Mouse (Mus musculus) neural tube, embryonic 15.5 days (tissue): ENCODE results near the gene Acot4. TPM values are rescaled to one million over a fixed set of nuclear protein-coding genes. Genes with fewer than 3 reads are reported as not detected.
A peak's percentile ranks its signal among the peaks of the same experiment; 100 is the strongest.
"Not testable (repeated sequence)": the region's sequence is repeated elsewhere in the genome, so short reads cannot be mapped to it uniquely, and the experiment has no call there.

Experiments
- ATAC-seq: fragments of 200-750 bp; cut with Nextera tagmentation; 2 replicates; pipeline ENCODE4 v1.8.0; 2017; ENCODE audit warnings: mild to moderate bottlenecking, moderate TSS enrichment, moderate library complexity; ENCODE audit not compliant: low FRiP score
- H3K27ac ChIP-seq: fragments of 300-500 bp; sonication (generic); replicated peaks from 2 replicates; pipeline ENCODE4 v1.5.1; 2015; ENCODE audit warnings: mild to moderate bottlenecking, inconsistent platforms
- H3K27me3 ChIP-seq: fragments of 300-500 bp; sonication (generic); replicated peaks from 2 replicates; pipeline ENCODE4 v1.6.1; 2015; ENCODE audit warnings: inconsistent platforms
- H3K36me3 ChIP-seq: fragments of 300-500 bp; sonication (generic); 2 replicates; pipeline ENCODE4 v1.6.1; 2015; ENCODE audit warnings: inconsistent platforms
- H3K4me1 ChIP-seq: fragments of 300-500 bp; sonication (generic); 2 replicates; pipeline ENCODE4 v1.6.1; 2015; ENCODE audit warnings: inconsistent platforms
- H3K4me2 ChIP-seq: fragments of 300-500 bp; sonication (generic); 2 replicates; pipeline ENCODE4 v1.6.1; 2015; ENCODE audit warnings: inconsistent platforms, mild to moderate bottlenecking, moderate library complexity
- H3K4me3 ChIP-seq: fragments of 300-500 bp; sonication (generic); replicated peaks from 2 replicates; pipeline ENCODE4 v1.5.1; 2015; ENCODE audit warnings: mild to moderate bottlenecking, inconsistent platforms
- H3K9ac ChIP-seq: fragments of 300-500 bp; sonication (generic); replicated peaks from 2 replicates; pipeline ENCODE4 v1.6.1; 2015; ENCODE audit warnings: mild to moderate bottlenecking, inconsistent platforms
- H3K9me3 ChIP-seq: fragments of 300-500 bp; sonication (generic); replicated peaks from 2 replicates; pipeline ENCODE4 v1.6.1; 2016; ENCODE audit warnings: inconsistent platforms
- WGBS: fragments of 180-500 bp; shearing (Covaris S2); methylation state at CpG from one replicate; pipeline ENCODE4 v1.1.7; 2015; ENCODE audit warnings: mixed read lengths; 5-methylcytosine and 5-hydroxymethylcytosine counted together
- polyA plus RNA-seq: library from polyadenylated mRNA; unstranded; fragments of >200 nt; fragmentation: Nextera tagmentation; extraction: Ambion mirVana; gene quantifications from 2 replicates; pipeline ENCODE4 v1.2.1, GENCODE M21; 2015

Gene Acot4
- polyA plus RNA-seq, 1 experiment from 2014 or later: 0.55 TPM

- Histone ChIP-seq H3K9me3 (no peaks in the 10 kb centered on the region), H3K4me2 (peak overlapping the region; percentile 82), H3K36me3 (no peaks in the 10 kb centered on the region), H3K9ac (0 out of 2 replicates have a peak overlapping the region, but pooled peaks have one; percentile 36), H3K4me3 (peak overlapping the region; percentile 47), H3K27me3 (peaks cover 18% of the 10 kb centered on the region), H3K27ac (no peak overlapping the region), H3K4me1 (peaks cover 11% of the 10 kb centered on the region)
- WGBS: 2% methylated on average over 39 of the region's 46 CpGs
- ATAC-seq: no peak
Measured at GRCm38 (mm10) chr12:84053679-84054391, 15.7 kb downstream of the Acot4 start.

- WGBS: 23% methylated on average over 2 of the region's 2 CpGs
- no peak for ATAC-seq
- H3K4me2 ChIP-seq: no peak overlapping the region
Measured at GRCm38 (mm10) chr12:84060946-84061345, 22.8 kb downstream of the Acot4 start.

GRCm38 (mm10) chr12:84062336-84062735 is 24.2 kb downstream of the Acot4 start:
- Histone ChIP-seq H3K36me3 (no peaks in the 10 kb centered on the region), H3K4me2 (no peak overlapping the region), H3K9ac (no peak overlapping the region), H3K27ac (no peak overlapping the region), H3K4me1 (no peaks in the 10 kb centered on the region), H3K4me3 (no peak overlapping the region), H3K27me3 (no peaks in the 10 kb centered on the region; the same call in 1 of the 2 replicates), H3K9me3 (no peaks in the 10 kb centered on the region)
- WGBS: 94% methylated on average over 20 of the region's 20 CpGs
- ATAC-seq: no peak

More at GRCm38 (mm10) chr12:84060946-84061345, 22.8 kb downstream of the Acot4 start:
- H3K27me3 ChIP-seq: no peaks in the 10 kb centered on the region
- no peak overlapping the region for H3K9ac ChIP-seq
- H3K27ac ChIP-seq: no peak overlapping the region
- H3K4me1 ChIP-seq: no peaks in the 10 kb centered on the region
- H3K9me3 ChIP-seq: no peaks in the 10 kb centered on the region
- H3K4me3 ChIP-seq: no peak overlapping the region
- no peaks in the 10 kb centered on the region for H3K36me3 ChIP-seq

- no peak overlapping the region for H3K4me3 ChIP-seq
Measured at GRCm38 (mm10) chr12:84063228-84063627, 25.0 kb downstream of the Acot4 start.

GRCm38 (mm10) chr12:84063833-84064232 is 25.7 kb downstream of the Acot4 start:
- Histone ChIP-seq H3K27me3 (peaks cover 15% of the 10 kb centered on the region), H3K4me2 (no peak overlapping the region), H3K9me3 (no peaks in the 10 kb centered on the region), H3K4me3 (no peak overlapping the region), H3K4me1 (no peaks in the 10 kb centered on the region), H3K27ac (no peak overlapping the region), H3K9ac (no peak overlapping the region), H3K36me3 (no peaks in the 10 kb centered on the region)
- no peak for ATAC-seq
- 89% methylated on average over 2 of the region's 2 CpGs for WGBS

More at GRCm38 (mm10) chr12:84063228-84063627, 25.0 kb downstream of the Acot4 start:
- H3K9ac ChIP-seq: no peak overlapping the region
- no peak overlapping the region for H3K27ac ChIP-seq
- H3K4me2 ChIP-seq: no peak overlapping the region
- no peaks in the 10 kb centered on the region for H3K4me1 ChIP-seq
- 76% methylated on average over 5 of the region's 5 CpGs for WGBS
- peaks cover 9% of the 10 kb centered on the region for H3K27me3 ChIP-seq
- ATAC-seq: no peak
- no peaks in the 10 kb centered on the region for H3K36me3 ChIP-seq
- H3K9me3 ChIP-seq: no peaks in the 10 kb centered on the region

GRCm38 (mm10) chr12:84064621-84065020 is 26.4 kb downstream of the Acot4 start:
- H3K9me3 ChIP-seq: no peaks in the 10 kb centered on the region
- H3K27me3 ChIP-seq: peaks cover 21% of the 10 kb centered on the region
- 76% methylated on average over 8 of the region's 8 CpGs for WGBS
- no peak overlapping the region for H3K4me3 ChIP-seq
- no peaks in the 10 kb centered on the region for H3K36me3 ChIP-seq
- no peak for ATAC-seq
- H3K27ac ChIP-seq: no peak overlapping the region
- H3K4me2 ChIP-seq: no peak overlapping the region
- H3K4me1 ChIP-seq: peaks cover 4% of the 10 kb centered on the region; the same call in 1 of the 2 replicates
- H3K9ac ChIP-seq: no peak overlapping the region

GRCm38 (mm10) chr12:84067752-84068151 is 29.6 kb downstream of the Acot4 start:
- WGBS: 79% methylated on average over 4 of the region's 4 CpGs
- ATAC-seq: no peak
- no peaks in the 10 kb centered on the region for H3K9me3 ChIP-seq

GRCm38 (mm10) chr12:84068296-84068695 is 30.1 kb downstream of the Acot4 start:
- peaks cover 7% of the 10 kb centered on the region; the same call in 1 of the 2 replicates for H3K4me1 ChIP-seq
- no peak overlapping the region for H3K4me2 ChIP-seq
- no peak for ATAC-seq
- 68% methylated on average over 8 of the region's 8 CpGs for WGBS
- H3K27me3 ChIP-seq: peaks cover 31% of the 10 kb centered on the region
- no peaks in the 10 kb centered on the region for H3K36me3 ChIP-seq
- no peak overlapping the region for H3K27ac ChIP-seq
- no peaks in the 10 kb centered on the region for H3K9me3 ChIP-seq
- no peak overlapping the region for H3K9ac ChIP-seq
- H3K4me3 ChIP-seq: no peak overlapping the region

More at GRCm38 (mm10) chr12:84067752-84068151, 29.6 kb downstream of the Acot4 start:
- H3K4me2 ChIP-seq: no peak overlapping the region
- H3K4me1 ChIP-seq: peaks cover 7% of the 10 kb centered on the region; the same call in 1 of the 2 replicates
- H3K9ac ChIP-seq: no peak overlapping the region
- no peak overlapping the region for H3K27ac ChIP-seq
- H3K4me3 ChIP-seq: no peak overlapping the region
- no peaks in the 10 kb centered on the region for H3K36me3 ChIP-seq
- peaks cover 31% of the 10 kb centered on the region for H3K27me3 ChIP-seq

- H3K4me2 ChIP-seq: peak within 1 kb of the TSS; percentile 64
- no peaks in the 10 kb centered on the region for H3K9me3 ChIP-seq
- 0 out of 2 replicates have a peak within 1 kb of the TSS, but pooled peaks have one; percentile 26 for H3K9ac ChIP-seq
- peaks cover 31% of the 10 kb centered on the region for H3K27me3 ChIP-seq
- H3K4me1 ChIP-seq: peaks cover 7% of the 10 kb centered on the region; the same call in 1 of the 2 replicates
- peak within 1 kb of the TSS; percentile 43 for H3K4me3 ChIP-seq
- no peaks in the 10 kb centered on the region for H3K36me3 ChIP-seq
- ATAC-seq: no peak
- no peak within 1 kb of the TSS for H3K27ac ChIP-seq
- WGBS: 50% methylated on average over 9 of the region's 9 CpGs
Measured at GRCm38 (mm10) chr12:84068986-84069385, 30.8 kb downstream of the Acot4 start, which contains the start of gene Acot5. Acot5 (plus strand) TSS chr12:84069325.

GRCm38 (mm10) chr12:84069582-84069981 is 31.4 kb downstream of the Acot4 start:
- 0 out of 2 replicates have a peak overlapping the region, but pooled peaks have one; percentile 26 for H3K9ac ChIP-seq
- not testable (repeated sequence) for ATAC-seq, H3K36me3 ChIP-seq, H3K9me3 ChIP-seq, H3K4me1 ChIP-seq, H3K27ac ChIP-seq
- peaks cover 31% of the 10 kb centered on the region for H3K27me3 ChIP-seq
- H3K4me3 ChIP-seq: peak overlapping the region; percentile 43
- peak overlapping the region; percentile 64 for H3K4me2 ChIP-seq
- WGBS: 2% methylated on average over 38 of the region's 52 CpGs

GRCm38 (mm10) chr12:84071696-84072095 is 33.5 kb downstream of the Acot4 start:
- no peaks in the 10 kb centered on the region for H3K9me3 ChIP-seq
- no peak overlapping the region for H3K27ac ChIP-seq
- H3K4me3 ChIP-seq: no peak overlapping the region
- H3K4me2 ChIP-seq: no peak overlapping the region
- H3K4me1 ChIP-seq: peaks cover 7% of the 10 kb centered on the region; the same call in 1 of the 2 replicates
- H3K36me3 ChIP-seq: no peaks in the 10 kb centered on the region
- no peak overlapping the region for H3K9ac ChIP-seq
- H3K27me3 ChIP-seq: peaks cover 31% of the 10 kb centered on the region
- WGBS: 99% methylated on average over 2 of the region's 2 CpGs
- no peak for ATAC-seq

GRCm38 (mm10) chr12:84077371-84077990 is 39.3 kb downstream of the Acot4 start:
- Histone ChIP-seq H3K4me2 (no peak overlapping the region), H3K27ac (no peak overlapping the region), H3K9me3 (no peaks in the 10 kb centered on the region), H3K9ac (no peak overlapping the region), H3K27me3 (no peaks in the 10 kb centered on the region), H3K4me3 (no peak overlapping the region), H3K36me3 (no peaks in the 10 kb centered on the region), H3K4me1 (no peaks in the 10 kb centered on the region)
- WGBS: 89% methylated on average over 4 of the region's 4 CpGs
- no peak for ATAC-seq
